Mouse (Mus musculus): ENCODE measurements around the gene Mdm4.

GRCm38 (mm10) chr1:133073327-133073856 lies 43.0 kb upstream of the Mdm4 start:
- TF ChIP-seq POLR2A (IDR thresholded peaks at IDR 0.05; ENCODE audit: insufficient read depth, low read depth, low read length) (peak; percentile 78), CTCF (IDR thresholded peaks at IDR 0.05) (no peak)
